Mouse (Mus musculus) olfactory bulb, adult 2 months (tissue): ENCODE measurements around the gene Fgfr2.

ENCODE experiments used
- CTCF ChIP-seq: fragments of 200-500 bp; IDR thresholded peaks from 2 replicates; pipeline ENCODE4 v1.5.1; 2012; ENCODE audit warnings: low read depth, mild to moderate bottlenecking, low read length, moderate library complexity; ENCODE audit not compliant: insufficient read depth
- POLR2A ChIP-seq: fragments of 200-500 bp; IDR thresholded peaks from 2 replicates; pipeline ENCODE4 v1.6.1; 2012; ENCODE audit warnings: mild to moderate bottlenecking, low read depth, low read length, moderate library complexity; ENCODE audit not compliant: insufficient read depth

- TF ChIP-seq CTCF, result no peak
- no peak for TF ChIP-seq POLR2A
Measured at GRCm38 (mm10) chr7:130419961-130420360, 2703.2 kb downstream of the Fgfr2 start.
